ENCODE assay signal across 20 mouse cellular contexts in genomic region chr19:53320264-53321110, GRCm38 (mm10). TPM values are rescaled to one million over a fixed set of nuclear protein-coding genes. Genes with fewer than 3 reads are reported as not detected.
A peak's percentile ranks its signal among the peaks of the same experiment; 100 is the strongest.
DNase-seq lines count a peak whose midpoint lies in the region; ATAC-seq lines count a peak whose summit lies in the region.
"Had no signal": no experiment of that assay in that cellular context is flagged by ENCODE, and none has a peak within 500 bp of the region (broad histone marks: within the 10 kb centered on the region; RNA-seq: fewer than 3 reads in every experiment).

No protein-coding gene starts in this region.

- no peaks in the 10 kb centered on the region for H3K9me3 ChIP-seq in megakaryocyte, embryonic 14.5 days
- no peaks in the 10 kb centered on the region for H3K9me3 ChIP-seq in liver, embryonic 12.5 days (replicated peaks)
- no peaks in the 10 kb centered on the region for H3K9me3 ChIP-seq in stomach, embryonic 16.5 days (replicated peaks; ENCODE audit: control insufficient read depth, low read length)
- H3K9me3 ChIP-seq: forebrain, embryonic 15.5 days; hindbrain, embryonic 10.5 days; limb, embryonic 15.5 days had no signal

- H3K27ac ChIP-seq in liver, embryonic 12.5 days = peak overlapping the region; percentile 37
- H3K27ac ChIP-seq in stomach, embryonic 16.5 days (ENCODE audit: low read length) = peak overlapping the region; percentile 82
- H3K27ac ChIP-seq: forebrain, embryonic 15.5 days; hindbrain, embryonic 10.5 days; left cerebral cortex, adult 2 months; limb, embryonic 15.5 days had no signal

- H3K4me3 ChIP-seq in megakaryocyte, embryonic 14.5 days (replicated peaks) = peak overlapping the region; percentile 53
- H3K4me3 ChIP-seq in liver, embryonic 12.5 days = no peak overlapping the region
- H3K4me3 ChIP-seq in stomach, embryonic 16.5 days (replicated peaks; ENCODE audit: low read length) = no peak overlapping the region
- H3K4me3 ChIP-seq: forebrain, embryonic 15.5 days; hindbrain, embryonic 10.5 days; left cerebral cortex, adult 2 months; limb, embryonic 15.5 days had no signal

- no peaks in the 10 kb centered on the region for H3K27me3 ChIP-seq in megakaryocyte, embryonic 14.5 days (replicated peaks)
- no peaks in the 10 kb centered on the region for H3K27me3 ChIP-seq in liver, embryonic 12.5 days (replicated peaks)
- H3K27me3 ChIP-seq in stomach, embryonic 16.5 days (ENCODE audit: control insufficient read depth, insufficient read depth, low read length) = no peaks in the 10 kb centered on the region
- H3K27me3 ChIP-seq: forebrain, embryonic 15.5 days; limb, embryonic 15.5 days had no signal

- peak; percentile 34 for DNase-seq in heart, adult 8-10 months (ENCODE audit: low spot score)
- no peak for DNase-seq in heart, postnatal 25 days (ENCODE audit: low spot score)
- DNase-seq in spleen, postnatal 4 days (ENCODE audit: low spot score in 2 of 2) = no peak
- DNase-seq in gastrocnemius, adult 18-20 months (ENCODE audit: low spot score) = no peak
- DNase-seq: gastrocnemius, postnatal 10 days; kidney, adult 8-10 months; right cerebral cortex, adult 18-20 months had no signal

- WGBS in liver, embryonic 12.5 days (ENCODE audit: insufficient replicate concordance) = 50% methylated on average over 9 of the region's 9 CpGs
- 77% methylated on average over 9 of the region's 9 CpGs for WGBS in stomach, embryonic 16.5 days

- H3K36me3 ChIP-seq in megakaryocyte, embryonic 14.5 days (replicated peaks; ENCODE audit: low read length) = peaks cover 52% of the 10 kb centered on the region
- no peaks in the 10 kb centered on the region for H3K36me3 ChIP-seq in liver, embryonic 12.5 days
- no peaks in the 10 kb centered on the region for H3K36me3 ChIP-seq in stomach, embryonic 16.5 days (ENCODE audit: control insufficient read depth, insufficient read depth, low read length)
- H3K36me3 ChIP-seq: forebrain, embryonic 15.5 days; limb, embryonic 15.5 days had no signal

- no peak for ATAC-seq in megakaryocyte, adult 5-6 weeks (ENCODE audit: poor library complexity, severe bottlenecking)
- peak; percentile 52 for ATAC-seq in liver, embryonic 12.5 days
- 0 out of 2 replicates have a peak, but pooled peaks have one; percentile 30 for ATAC-seq in stomach, embryonic 16.5 days (ENCODE audit: insufficient read depth, low FRiP score)
- ATAC-seq: activated CD4-positive, CD25-positive, alpha-beta regulatory T cell, adult 4 months; forebrain, embryonic 15.5 days had no signal

- H3K9ac ChIP-seq in liver, embryonic 12.5 days = 0 out of 2 replicates have a peak overlapping the region, but pooled peaks have one; percentile 1
- peak overlapping the region; percentile 46; the same call in 1 of the 2 replicates for H3K9ac ChIP-seq in stomach, embryonic 16.5 days (ENCODE audit: low read length)
- H3K9ac ChIP-seq: forebrain, embryonic 15.5 days; limb, embryonic 15.5 days had no signal

- H3K4me2 ChIP-seq in liver, embryonic 12.5 days = no peak overlapping the region
- no peak overlapping the region for H3K4me2 ChIP-seq in stomach, embryonic 16.5 days (ENCODE audit: low read depth, low read length)
- H3K4me2 ChIP-seq: forebrain, embryonic 15.5 days; limb, embryonic 15.5 days had no signal

- H3K4me1 ChIP-seq in megakaryocyte, embryonic 14.5 days = peaks cover 90% of the 10 kb centered on the region
- peaks cover 77% of the 10 kb centered on the region for H3K4me1 ChIP-seq in liver, embryonic 12.5 days
- peaks cover 51% of the 10 kb centered on the region for H3K4me1 ChIP-seq in stomach, embryonic 16.5 days (ENCODE audit: control insufficient read depth, insufficient read depth, low read length)

- intact Hi-C loops in heart, postnatal 25 days (cut with DNase I) = no loop called here

RNA-seq across cellular contexts. Expression of gene Mxi1, which starts 10.2 kb away (rescaled TPM):
- 10 to 100 TPM; 38.7 to 49.2 (median 46.0) TPM for total RNA-seq in heart, adult 8-10 months (2022)
- total RNA-seq in heart, postnatal 25 days (2021) = 10 to 100 TPM; 41.8 to 44.4 TPM
- polyA plus RNA-seq in megakaryocyte, embryonic 14.5 days (2012; ENCODE audit: insufficient read depth, low replicate concordance) = 32.9 and 41.2 TPM in 2 replicates
- 42.1 and 42.8 TPM in 2 replicates for total RNA-seq in megakaryocyte, adult 5-6 weeks (2015)
- 74.0 and 91.1 TPM in 2 replicates for total RNA-seq in megakaryocyte, adult 5-6 weeks (2017)
- 38.3 and 39.3 TPM in 2 replicates for polyA plus RNA-seq in liver, embryonic 12.5 days (2016; fragmentation: Nextera tagmentation; extraction: Ambion mirVana)
- 15.8 and 15.9 TPM in 2 replicates for polyA plus RNA-seq in stomach, embryonic 16.5 days (2015; fragmentation: Nextera tagmentation; extraction: Ambion mirVana)
- total RNA-seq in gastrocnemius, adult 18-20 months (2021) = 10 to 100 TPM; 53.1 to 55.9 TPM

RNA-seq across cellular contexts. Expression of gene Gm10197, which starts 51.1 kb away (rescaled TPM):
- total RNA-seq in heart, adult 8-10 months (2022) = not detected
- total RNA-seq in heart, postnatal 25 days (2021) = not detected
- not detected in 2 replicates for polyA plus RNA-seq in megakaryocyte, embryonic 14.5 days (2012; ENCODE audit: insufficient read depth, low replicate concordance)
- not detected in 2 replicates for total RNA-seq in megakaryocyte, adult 5-6 weeks (2015)
- not detected in 2 replicates for total RNA-seq in megakaryocyte, adult 5-6 weeks (2017)
- not detected in 2 replicates for polyA plus RNA-seq in liver, embryonic 12.5 days (2016; fragmentation: Nextera tagmentation; extraction: Ambion mirVana)
- not detected in 2 replicates for polyA plus RNA-seq in stomach, embryonic 16.5 days (2015; fragmentation: Nextera tagmentation; extraction: Ambion mirVana)
- not detected for total RNA-seq in gastrocnemius, adult 18-20 months (2021)
- total RNA-seq: common myeloid progenitor, adult 5-6 weeks; gastrocnemius, postnatal 10 days; left cerebral cortex, adult 2 months; neutrophil, adult 5-6 weeks had no signal
- polyA plus RNA-seq: activated CD4-positive, CD25-positive, alpha-beta regulatory T cell, adult 4 months; C2C12; embryonic facial prominence, embryonic 14.5 days; forebrain, embryonic 15.5 days; hindbrain, embryonic 10.5 days; limb, embryonic 15.5 days had no signal
